Mouse (Mus musculus) right cerebral cortex, postnatal 4 days (tissue): ENCODE data around the gene Gm17416.

Experiments
- DNase-seq: peaks from one replicate; pipeline ENCODE4 v3.0.0-alpha.2; 2022

Gm17416 gene

GRCm38 (mm10) chr2:152607746-152608145 is 38.6 kb downstream of the Gm17416 start:
- DNase-seq: no peak

GRCm38 (mm10) chr2:152608719-152609118 is 39.6 kb downstream of the Gm17416 start:
- no peak for DNase-seq

GRCm38 (mm10) chr2:152612193-152612592 is 43.1 kb downstream of the Gm17416 start:
- DNase-seq: no peak

- DNase-seq: peak; percentile 21
Measured at GRCm38 (mm10) chr2:152615563-152615962, 46.4 kb downstream of the Gm17416 start.

- no peak for DNase-seq
Measured at GRCm38 (mm10) chr2:152616470-152616869, 47.3 kb downstream of the Gm17416 start.

- no peak for DNase-seq
Measured at GRCm38 (mm10) chr2:152617374-152617773, 48.2 kb downstream of the Gm17416 start.
